Mouse (Mus musculus) MEL (cell line): ENCODE measurements at regions not wholly inside any gene's neighbourhood (a gene's known extent, or its start where the extent isn't known, plus 50 kb on each side); places are given as distances from the start of the nearest gene placed in this dataset.

ENCODE experiments used
- DNase-seq: peaks from one replicate; pipeline ENCODE4 v3.0.0; 2011; ENCODE audit warnings: low read depth, low spot score
- H3K27ac ChIP-seq: 2 replicates; pipeline ENCODE4 v1.5.1; 2012; ENCODE audit warnings: low read depth, mild to moderate bottlenecking, control low read depth, low read length, moderate library complexity; ENCODE audit not compliant: control insufficient read depth
- H3K27me3 ChIP-seq, 2 experiments: fragments of 150-350 bp in 1 of 2; sonication (generic) in 1 of 2; 2 replicates each; pipeline ENCODE4 v1.6.1; 2012; ENCODE audit warnings: low read length in 2 of 2, mild to moderate bottlenecking in 2 of 2, improper control_type of control experiment in 1 of 2, moderate library complexity in 1 of 2; ENCODE audit not compliant: insufficient read depth in 2 of 2, control insufficient read depth in 1 of 2
- H3K36me3 ChIP-seq, 2 experiments: 2 replicates each; pipeline ENCODE4 v1.6.1; 2012 to 2014; ENCODE audit warnings: low read length in 2 of 2, improper control_type of control experiment in 1 of 2, inconsistent platforms in 1 of 2, mild to moderate bottlenecking in 1 of 2; ENCODE audit not compliant: insufficient read depth in 2 of 2, control insufficient read depth in 1 of 2
- H3K4me1 ChIP-seq, 2 experiments: fragments of 150-350 bp in 1 of 2; sonication (generic) in 1 of 2; 2 replicates each; pipeline ENCODE4 v1.6.1; 2012; ENCODE audit warnings: low read length in 2 of 2, improper control_type of control experiment in 1 of 2, mild to moderate bottlenecking in 1 of 2; ENCODE audit not compliant: insufficient read depth in 2 of 2, control insufficient read depth in 1 of 2
- H3K4me3 ChIP-seq, 2 experiments: fragments of 150-350 bp in 1 of 2; sonication (generic) in 1 of 2; 2 replicates each; pipeline ENCODE4 v1.5.1; 2012; ENCODE audit warnings: low read depth in 2 of 2, low read length in 2 of 2, mild to moderate bottlenecking in 2 of 2, moderate library complexity in 2 of 2, control low read depth in 1 of 2, improper control_type of control experiment in 1 of 2; ENCODE audit not compliant: control insufficient read depth in 1 of 2, insufficient read depth in 1 of 2
- H3K79me2 ChIP-seq: 2 replicates; pipeline ENCODE4 v1.6.1; 2012; ENCODE audit warnings: mild to moderate bottlenecking, low read length, moderate library complexity; ENCODE audit not compliant: control insufficient read depth, poor library complexity, insufficient read depth
- H3K9ac ChIP-seq: 2 replicates; pipeline ENCODE4 v1.6.1; 2012; ENCODE audit warnings: low read depth, mild to moderate bottlenecking, control low read depth, low read length, moderate library complexity; ENCODE audit not compliant: control insufficient read depth, poor library complexity, severe bottlenecking
- H3K9me3 ChIP-seq: fragments of 150-350 bp; sonication (generic); replicated peaks from 2 replicates; pipeline ENCODE4 v1.6.1; 2012; ENCODE audit warnings: mild to moderate bottlenecking, low read length, improper control_type of control experiment, moderate library complexity; ENCODE audit not compliant: insufficient read depth
- CHD2 ChIP-seq: IDR thresholded peaks from 2 replicates; pipeline ENCODE4 v1.6.1; 2011; ENCODE audit warnings: low read length, improper control_type of control experiment
- E2F4 ChIP-seq: IDR thresholded peaks from 2 replicates; pipeline ENCODE4 v1.6.1; 2011; ENCODE audit warnings: low read depth, low read length, improper control_type of control experiment, borderline replicate concordance
- ELF1 ChIP-seq: IDR thresholded peaks from 2 replicates; pipeline ENCODE4 v1.6.1; 2014; ENCODE audit warnings: low read depth, mild to moderate bottlenecking, inconsistent platforms, low read length, improper control_type of control experiment, moderate library complexity
- MAFK ChIP-seq: IDR thresholded peaks from 2 replicates; pipeline ENCODE4 v1.6.1; 2011; ENCODE audit warnings: low read depth, mild to moderate bottlenecking, low read length, improper control_type of control experiment, borderline replicate concordance
- MAZ ChIP-seq: IDR thresholded peaks from 2 replicates; pipeline ENCODE4 v1.6.1; 2012; ENCODE audit warnings: low read depth, mild to moderate bottlenecking, inconsistent platforms, low read length, improper control_type of control experiment
- MXI1 ChIP-seq: IDR thresholded peaks from 2 replicates; pipeline ENCODE4 v1.6.1; 2011; ENCODE audit warnings: mild to moderate bottlenecking, low read depth, low read length, improper control_type of control experiment
- NELFE ChIP-seq: IDR thresholded peaks from 2 replicates; pipeline ENCODE4 v1.6.1; 2011; ENCODE audit warnings: low read depth, low read length, improper control_type of control experiment
- NRF1 ChIP-seq: IDR thresholded peaks from 2 replicates; pipeline ENCODE4 v1.6.1; 2014; ENCODE audit warnings: low read depth, mild to moderate bottlenecking, inconsistent platforms, low read length, improper control_type of control experiment, moderate library complexity; ENCODE audit not compliant: poor library complexity, insufficient read depth, severe bottlenecking
- USF2 ChIP-seq, 2 experiments: IDR thresholded peaks; 2 replicates each; pipeline ENCODE4 v1.6.1; 2011 to 2012; ENCODE audit warnings: improper control_type of control experiment in 2 of 2, low read length in 2 of 2, borderline replicate concordance in 1 of 2, inconsistent platforms in 1 of 2, low read depth in 1 of 2, mild to moderate bottlenecking in 1 of 2; ENCODE audit not compliant: insufficient read depth in 1 of 2
- ZKSCAN1 ChIP-seq: IDR thresholded peaks from 2 replicates; pipeline ENCODE4 v1.6.1; 2012; ENCODE audit warnings: low read depth, mild to moderate bottlenecking, inconsistent platforms, low read length, improper control_type of control experiment, moderate library complexity
- ZMIZ1 ChIP-seq: IDR thresholded peaks from 2 replicates; pipeline ENCODE4 v1.6.1; 2012; ENCODE audit warnings: low read depth, mild to moderate bottlenecking, inconsistent platforms, low read length, improper control_type of control experiment, moderate library complexity

DNA sequence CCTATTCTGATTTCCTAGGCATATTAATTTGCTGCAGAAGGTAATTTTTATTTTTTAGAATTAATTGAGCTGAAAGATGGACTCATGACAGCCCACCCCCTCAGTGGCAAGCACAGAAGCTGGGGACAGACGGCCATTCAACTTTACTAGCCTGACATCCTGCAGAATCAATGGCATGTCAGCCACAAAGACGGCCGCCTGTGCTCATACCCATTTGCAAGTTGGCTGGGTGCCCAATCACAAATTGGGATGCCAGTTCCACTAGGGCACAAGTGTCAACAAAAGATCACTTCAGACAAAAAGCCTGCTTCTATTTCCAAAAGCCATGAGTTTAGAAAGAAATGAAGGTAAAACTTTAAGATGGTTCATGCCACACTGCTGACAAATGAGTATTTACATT, 447.0 kb downstream of the Nova1 start:
- H3K79me2 ChIP-seq, result no peaks in the 10 kb centered on the region
- no peak for DNase-seq
- no peaks in the 10 kb centered on the region for H3K27me3 ChIP-seq
- H3K9me3 ChIP-seq, result no peaks in the 10 kb centered on the region; the same call in 1 of the 2 replicates
- H3K4me1 ChIP-seq, result no peaks in the 10 kb centered on the region
- H3K4me3 ChIP-seq, result no peak overlapping the region
- TF ChIP-seq MAZ, result no peak
- TF ChIP-seq ZKSCAN1, result no peak
- no peak for TF ChIP-seq ELF1
- no peak for TF ChIP-seq MAFK
- no peaks in the 10 kb centered on the region for H3K36me3 ChIP-seq
- no peak overlapping the region for H3K9ac ChIP-seq
- H3K27ac ChIP-seq, result no peak overlapping the region

DNA sequence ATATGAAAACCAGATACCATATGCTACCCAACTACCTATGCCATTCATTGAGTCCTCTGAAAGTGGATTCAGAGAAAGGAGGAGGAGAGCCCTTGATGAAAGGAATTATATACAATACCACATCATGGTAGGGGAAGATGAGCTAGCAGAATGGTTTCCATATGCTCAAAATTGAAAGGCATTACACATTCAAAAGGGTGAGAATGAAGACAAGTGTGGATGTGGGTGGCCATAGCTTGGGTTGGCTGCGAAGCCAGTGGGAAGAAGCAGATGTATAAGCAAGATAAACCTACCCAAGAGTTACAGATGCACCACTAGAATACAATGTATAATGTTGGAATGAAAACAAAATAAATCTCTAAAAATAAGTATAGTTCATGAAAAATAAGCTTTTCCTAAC, 485.4 kb downstream of the Nova1 start:
- Histone ChIP-seq H3K79me2 (no peaks in the 10 kb centered on the region), H3K9ac (no peak overlapping the region), H3K27me3 (no peaks in the 10 kb centered on the region), H3K4me1 (no peaks in the 10 kb centered on the region), H3K4me3 (no peak overlapping the region), H3K27ac (no peak overlapping the region), H3K9me3 (no peaks in the 10 kb centered on the region), H3K36me3 (no peaks in the 10 kb centered on the region)
- TF ChIP-seq MXI1 (no peak), USF2 (IDR thresholded peaks at IDR 0.05; ENCODE audit: borderline replicate concordance in 1 of 2, insufficient read depth in 1 of 2, low read depth in 1 of 2, low read length in 2 of 2) (no peak), E2F4 (no peak)
- DNase-seq, result no peak

DNA sequence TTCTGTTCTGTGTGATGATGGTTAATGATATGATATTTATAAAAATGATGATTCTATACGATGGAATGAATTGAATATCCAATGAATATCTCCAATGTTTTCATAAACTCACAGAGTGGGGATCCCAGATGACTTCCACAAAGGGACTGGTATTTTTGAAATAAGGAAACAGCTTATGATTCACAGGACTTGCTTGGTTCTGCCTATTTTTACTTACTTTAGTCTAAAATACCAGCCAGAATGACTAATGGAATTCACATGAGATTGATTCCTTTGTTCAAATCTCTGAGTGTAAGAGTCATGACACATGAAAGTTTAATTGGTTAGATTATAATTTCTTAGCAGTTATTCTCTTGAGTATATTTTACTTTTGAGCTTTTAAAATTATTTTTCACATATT, 490.9 kb downstream of the Nova1 start:
- Histone ChIP-seq H3K27ac (no peak overlapping the region), H3K4me3 (no peak overlapping the region), H3K79me2 (no peaks in the 10 kb centered on the region), H3K36me3 (no peaks in the 10 kb centered on the region), H3K27me3 (no peaks in the 10 kb centered on the region), H3K9ac (no peak overlapping the region), H3K4me1 (no peaks in the 10 kb centered on the region), H3K9me3 (no peaks in the 10 kb centered on the region)
- TF ChIP-seq ZMIZ1, result no peak
- no peak for TF ChIP-seq MAFK
- no peak for TF ChIP-seq CHD2
- no peak for TF ChIP-seq NELFE
- TF ChIP-seq NRF1, result no peak
- DNase-seq, result no peak
